Mouse (Mus musculus) ovary, adult 18-20 months (tissue): ENCODE results near the gene Hcfc1.

Experiments
- DNase-seq: peaks from one replicate; pipeline ENCODE4 v3.0.0; 2022; ENCODE audit warnings: low spot score, mixed read lengths

Gene Hcfc1

DNA sequence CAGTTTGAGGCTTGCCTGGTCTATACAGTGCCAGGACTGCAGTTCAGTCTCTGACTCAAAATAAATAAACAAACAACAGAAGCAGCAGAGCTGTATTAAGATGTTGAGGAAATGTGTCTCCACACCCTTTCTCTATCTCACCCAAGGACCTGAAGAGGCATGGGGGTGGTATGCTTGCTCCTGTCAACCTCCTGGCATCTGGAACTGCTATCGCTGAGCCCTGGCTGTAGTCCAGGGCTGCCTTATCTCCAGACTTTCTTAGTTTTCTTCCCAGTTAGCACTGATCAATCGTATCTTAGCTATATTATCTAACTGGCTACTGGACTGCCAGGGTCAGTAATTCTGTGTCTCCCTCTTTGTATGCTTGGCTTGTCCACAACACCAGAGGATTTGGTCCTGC is 24.3 kb downstream of the Hcfc1 start:
- DNase-seq, result no peak

- DNase-seq, result no peak
These were observed 34.3 kb downstream of the Hcfc1 start for GRCm38 (mm10) chrX:73931871-73932270.

GRCm38 (mm10) chrX:73930402-73931062 is 35.6 kb downstream of the Hcfc1 start, which contains the start of gene Renbp:
Renbp (minus strand) TSS chrX:73930850.
- DNase-seq, result peak; percentile 70

DNA sequence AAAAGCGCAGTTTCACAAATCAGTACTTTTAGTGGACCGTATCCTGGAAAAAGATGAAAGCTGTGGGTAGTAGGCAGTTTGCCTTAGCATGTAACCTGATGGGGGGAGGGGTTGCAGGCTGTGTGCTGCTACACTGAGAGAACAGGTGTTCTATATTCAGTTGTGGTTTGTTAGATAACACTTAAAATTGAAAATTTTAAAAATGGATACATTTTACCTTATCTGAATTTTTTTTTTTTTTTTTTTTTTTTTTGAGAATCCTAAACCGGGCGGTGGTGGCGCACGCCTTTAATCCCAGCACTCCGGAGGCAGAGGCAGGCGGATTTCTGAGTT is 43.6 kb downstream of the Hcfc1 start:
- no peak for DNase-seq

DNA sequence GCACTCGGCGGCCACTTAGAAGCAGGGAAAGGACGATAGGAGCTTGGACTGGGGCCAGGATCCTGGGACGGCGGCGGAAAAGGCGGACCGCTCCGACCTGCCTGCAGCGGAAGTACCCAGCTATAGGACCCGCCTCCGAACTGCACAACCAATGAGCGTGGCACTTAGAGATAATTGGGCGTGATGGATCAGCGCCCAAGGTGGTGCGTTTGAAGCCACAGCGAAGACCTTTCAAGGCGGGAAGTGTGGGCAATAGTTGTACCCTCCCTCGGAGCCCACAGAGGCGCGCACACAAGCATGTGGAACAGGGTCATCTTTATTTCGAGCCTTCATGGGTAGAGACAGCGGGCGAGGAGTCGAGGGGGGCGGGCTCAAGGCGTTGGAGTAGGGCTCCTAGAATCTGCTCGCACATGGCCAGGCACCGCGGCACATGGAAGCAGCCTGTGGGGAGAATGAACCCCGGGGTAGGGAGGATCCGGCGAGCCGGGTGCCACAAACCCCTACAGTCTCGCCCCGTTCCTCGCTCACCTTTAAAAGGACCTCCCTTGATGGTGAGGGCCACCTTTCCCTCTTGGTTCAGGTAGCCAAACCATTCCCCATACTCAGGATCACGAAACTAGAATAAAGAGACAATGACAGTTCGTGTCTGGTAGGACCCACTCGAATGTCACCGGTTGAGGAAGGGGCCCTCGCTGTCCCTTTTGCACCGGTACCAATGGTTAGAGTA is 44.2 kb downstream of the Hcfc1 start, which contains the start of the genes Arhgap4 and Naa10:
Arhgap4 (minus strand) TSS at position 48 of the 727 bp plus-strand sequence.
Naa10 (minus strand) TSS at position 122 of the 727 bp plus-strand sequence.
- peak; percentile 84 for DNase-seq

DNA sequence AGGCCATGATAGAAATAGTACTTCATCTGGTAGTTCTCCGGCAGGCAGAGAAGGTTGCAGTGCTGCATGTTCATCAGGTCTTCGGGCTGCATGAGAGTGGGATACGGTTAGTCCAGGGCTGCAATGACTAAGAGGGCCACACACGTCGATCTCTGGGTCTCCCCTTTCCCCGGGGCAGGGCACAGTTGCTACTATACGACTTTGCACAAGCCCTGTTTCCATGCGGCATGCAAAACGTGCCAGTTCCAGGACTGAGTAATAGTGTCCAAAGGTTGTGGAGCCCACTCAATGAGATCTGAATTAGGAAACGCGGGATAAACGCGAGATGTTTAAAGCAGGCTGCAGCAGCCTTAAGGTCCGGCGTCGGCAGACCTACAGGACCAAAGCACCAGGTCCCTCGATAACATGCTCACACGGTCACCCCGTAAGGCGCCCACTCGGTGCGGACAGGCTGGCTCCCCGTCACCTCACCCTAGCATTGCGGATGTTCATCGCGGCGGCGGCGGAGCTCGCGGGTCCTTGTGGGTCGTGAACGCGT is 44.8 kb downstream of the Hcfc1 start:
- no peak for DNase-seq

- DNase-seq, result no peak
These were observed 47.5 kb downstream of the Hcfc1 start for GRCm38 (mm10) chrX:73918631-73919030.

DNA sequence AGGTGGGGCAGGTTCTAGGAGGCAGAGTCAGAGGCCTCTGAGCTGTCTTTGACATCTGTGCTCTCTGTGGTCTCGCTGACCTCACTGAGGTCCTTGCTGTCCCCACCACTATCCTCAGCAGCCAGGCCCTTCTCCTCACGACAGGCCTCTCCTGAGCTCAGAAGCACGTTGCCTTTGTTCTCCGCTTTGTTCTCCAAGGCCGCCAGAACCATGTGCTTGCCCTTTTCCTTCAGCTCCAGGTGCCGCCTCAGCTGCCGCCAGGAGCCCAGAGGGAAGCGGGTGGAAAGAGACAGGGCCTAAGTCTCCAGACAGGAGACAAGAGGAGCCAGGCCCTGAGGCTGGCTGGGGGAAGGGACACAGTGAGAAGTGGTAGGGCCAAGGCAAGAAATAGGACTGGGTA is 49.2 kb downstream of the Hcfc1 start:
- no peak for DNase-seq

GRCm38 (mm10) chrX:73914827-73915703 is 51.1 kb downstream of the Hcfc1 start:
- DNase-seq, result peak; percentile 90

DNA sequence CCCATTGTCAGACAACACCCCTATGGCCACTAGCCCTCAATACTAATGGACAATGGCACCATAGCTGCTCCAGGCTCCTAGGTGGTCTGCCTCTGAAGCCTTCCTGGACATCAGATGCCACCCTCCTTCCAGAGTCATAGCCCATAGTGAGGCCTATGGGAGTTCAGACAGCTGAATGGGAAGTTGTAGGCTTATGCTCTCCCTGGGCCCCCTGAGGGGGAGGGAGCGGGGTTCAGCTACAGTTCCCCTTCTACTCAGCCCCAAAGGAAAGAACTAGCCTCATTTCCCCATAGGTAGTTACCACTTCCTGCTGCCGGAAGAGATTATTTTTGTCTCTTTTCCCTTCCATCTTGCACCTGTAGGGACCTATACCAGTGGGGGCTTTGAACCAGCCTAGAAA is 54.6 kb downstream of the Hcfc1 start:
- DNase-seq, result no peak

DNA sequence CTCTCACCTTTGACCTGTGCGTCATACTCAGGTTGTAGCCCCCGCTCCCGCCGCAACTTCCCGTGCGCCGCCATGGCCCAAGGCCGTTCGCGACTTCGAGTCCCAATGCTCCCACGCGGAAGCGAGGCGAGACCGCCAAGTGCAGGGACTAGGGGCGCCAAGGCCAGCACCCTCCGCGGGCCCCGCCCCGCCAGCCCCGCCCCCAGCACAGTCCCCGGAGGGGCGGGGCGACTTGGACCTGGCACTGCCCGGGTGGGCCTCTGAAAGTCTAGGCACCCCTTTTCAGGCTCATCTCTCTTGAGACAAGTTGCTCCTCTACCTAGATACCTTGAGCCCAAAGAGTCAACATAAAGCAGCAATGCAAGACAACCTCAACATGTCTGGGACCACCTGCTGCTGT is 55.0 kb downstream of the Hcfc1 start:
- DNase-seq, result no peak

DNA sequence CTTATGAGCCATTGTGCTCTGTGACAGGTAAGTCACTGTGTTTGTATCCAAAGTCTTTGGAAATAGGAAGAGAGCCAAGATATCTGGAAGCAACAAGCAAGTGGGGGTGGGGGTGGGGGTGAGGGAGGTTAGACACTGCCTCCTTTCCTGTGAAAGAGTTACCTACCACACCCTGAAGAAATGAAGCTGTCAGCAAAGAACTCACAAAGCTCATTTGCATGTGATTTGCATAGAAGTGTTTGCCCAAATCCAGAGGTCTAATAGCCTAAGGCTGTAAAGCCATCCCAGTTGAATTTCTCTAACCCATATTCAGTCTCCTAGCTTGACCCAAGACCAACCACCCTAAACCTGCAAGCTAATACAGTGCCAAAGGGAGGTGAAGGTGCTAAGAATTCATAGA is 55.7 kb downstream of the Hcfc1 start:
- DNase-seq, result no peak

GRCm38 (mm10) chrX:73910049-73910448 is 56.1 kb downstream of the Hcfc1 start:
- no peak for DNase-seq

DNA sequence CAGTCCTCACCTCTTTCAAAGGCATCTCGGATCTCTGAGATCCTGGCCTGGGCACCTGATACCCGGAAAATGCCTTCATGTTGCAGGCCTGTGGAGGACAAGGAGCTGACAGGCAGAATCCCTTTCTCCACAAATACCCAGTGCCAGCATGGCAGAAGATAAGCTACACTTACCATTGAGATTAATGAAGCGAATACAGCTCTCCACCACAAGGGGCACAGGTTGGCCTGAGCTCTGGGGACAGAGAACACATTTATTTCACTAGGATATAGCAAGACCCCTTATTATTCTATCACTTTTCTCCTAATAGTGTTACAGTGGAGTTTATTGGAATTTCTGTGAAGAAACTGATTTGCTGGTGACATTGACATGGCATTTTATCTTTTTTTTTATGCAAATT is 68.2 kb downstream of the Hcfc1 start:
- no peak for DNase-seq

GRCm38 (mm10) chrX:73895719-73896118 is 70.4 kb downstream of the Hcfc1 start, which contains the start of gene L1cam:
L1cam (minus strand) TSS chrX:73896105.
- DNase-seq, result no peak

- DNase-seq, result no peak
These were observed 73.3 kb downstream of the Hcfc1 start for GRCm38 (mm10) chrX:73892833-73893232.
